Mouse (Mus musculus): ENCODE measurements around the gene Slc25a11. TPM values are rescaled to one million over a fixed set of nuclear protein-coding genes. Genes with fewer than 3 reads are reported as not detected.

Slc25a11 gene
- polyA plus RNA-seq, 1 experiment from 2014 or later = 153 TPM

GRCm38 (mm10) chr11:70645461-70646258 lies 1.6 kb downstream of the Slc25a11 start:
- Histone ChIP-seq H3K27me3 (no peaks in the 10 kb centered on the region), H3K4me2 (peak overlapping the region; percentile 100), H3K4me1 (replicated peaks) (peaks cover 37% of the 10 kb centered on the region), H3K9ac (peak overlapping the region; percentile 90), H3K27ac (replicated peaks) (peak overlapping the region; percentile 91; the same call in 1 of the 2 replicates), H3K36me3 (peaks cover 53% of the 10 kb centered on the region), H3K9me3 (no peaks in the 10 kb centered on the region), H3K4me3 (peak overlapping the region; percentile 87)
- ATAC-seq (ENCODE audit: low read depth) = no peak
- WGBS = 94% methylated on average over 12 of the region's 12 CpGs

GRCm38 (mm10) chr11:70644564-70645103 lies 2.6 kb downstream of the Slc25a11 start:
- Histone ChIP-seq H3K27me3 (no peaks in the 10 kb centered on the region), H3K36me3 (peaks cover 43% of the 10 kb centered on the region)
- ATAC-seq (ENCODE audit: low read depth) = no peak

GRCm38 (mm10) chr11:70643051-70643450 lies 4.2 kb downstream of the Slc25a11 start:
- Histone ChIP-seq H3K36me3 (peaks cover 34% of the 10 kb centered on the region), H3K4me3 (no peak overlapping the region), H3K9ac (no peak overlapping the region), H3K9me3 (no peaks in the 10 kb centered on the region), H3K27ac (replicated peaks) (no peak overlapping the region), H3K4me1 (replicated peaks) (peaks cover 21% of the 10 kb centered on the region), H3K27me3 (no peaks in the 10 kb centered on the region), H3K4me2 (no peak overlapping the region)
- ATAC-seq (ENCODE audit: low read depth) = no peak
- 90% methylated on average over 6 of the region's 6 CpGs for WGBS

More at GRCm38 (mm10) chr11:70644564-70645103, 2.6 kb downstream of the Slc25a11 start:
- H3K27ac ChIP-seq (replicated peaks) = no peak overlapping the region
- 0 out of 2 replicates have a peak overlapping the region, but pooled peaks have one; percentile 13 for H3K9ac ChIP-seq
- H3K4me1 ChIP-seq (replicated peaks) = peaks cover 34% of the 10 kb centered on the region
- 98% methylated on average over 8 of the region's 8 CpGs for WGBS
- H3K4me2 ChIP-seq = no peak overlapping the region
- H3K4me3 ChIP-seq = no peak overlapping the region
- no peaks in the 10 kb centered on the region for H3K9me3 ChIP-seq

DNA sequence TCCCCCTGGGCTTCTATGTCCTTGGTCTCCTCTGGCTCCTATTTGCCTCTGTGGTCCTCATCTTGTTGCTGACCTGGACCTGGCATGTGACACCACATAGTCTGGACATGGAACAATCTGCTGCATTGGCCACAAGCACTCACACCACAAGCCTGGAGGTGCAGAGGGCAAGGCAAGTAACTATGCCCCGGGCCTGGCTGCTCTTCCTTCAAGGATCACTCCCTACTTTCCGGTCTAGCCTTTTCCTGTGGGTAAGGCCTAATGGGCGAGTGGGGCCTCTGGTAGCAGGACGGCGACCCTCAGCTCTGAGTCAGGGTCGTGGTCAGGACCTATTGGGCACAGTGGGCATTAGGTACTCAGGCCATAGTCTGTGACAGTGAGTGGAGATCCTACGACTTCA lies 6.0 kb downstream of the Slc25a11 start:
- Histone ChIP-seq H3K4me2 (no peak overlapping the region), H3K27me3 (no peaks in the 10 kb centered on the region), H3K4me1 (replicated peaks) (peaks cover 13% of the 10 kb centered on the region), H3K27ac (replicated peaks) (no peak overlapping the region), H3K9ac (no peak overlapping the region), H3K36me3 (peaks cover 34% of the 10 kb centered on the region), H3K4me3 (no peak overlapping the region), H3K9me3 (no peaks in the 10 kb centered on the region)
- 85% methylated on average over 7 of the region's 7 CpGs for WGBS
- ATAC-seq (ENCODE audit: low read depth) = no peak

- WGBS = 89% methylated on average over 8 of the region's 8 CpGs
- Histone ChIP-seq H3K36me3 (peaks cover 26% of the 10 kb centered on the region), H3K27ac (replicated peaks) (no peak overlapping the region), H3K4me3 (no peak overlapping the region), H3K9me3 (no peaks in the 10 kb centered on the region), H3K27me3 (no peaks in the 10 kb centered on the region), H3K9ac (no peak overlapping the region), H3K4me2 (no peak overlapping the region), H3K4me1 (replicated peaks) (peaks cover under 1% of the 10 kb centered on the region; the same call in 1 of the 2 replicates)
- ATAC-seq (ENCODE audit: low read depth) = no peak
Observed at GRCm38 (mm10) chr11:70639976-70640375, 7.3 kb downstream of the Slc25a11 start.

- H3K9me3 ChIP-seq = no peaks in the 10 kb centered on the region
- no peak within 1 kb of the TSS for H3K9ac ChIP-seq
- H3K27me3 ChIP-seq = no peaks in the 10 kb centered on the region
- H3K27ac ChIP-seq (replicated peaks) = no peak within 1 kb of the TSS
- H3K36me3 ChIP-seq = peaks cover 14% of the 10 kb centered on the region
- no peak for ATAC-seq (ENCODE audit: low read depth)
- H3K4me2 ChIP-seq = no peak within 1 kb of the TSS
- no peak within 1 kb of the TSS for H3K4me3 ChIP-seq
- no peaks in the 10 kb centered on the region for H3K4me1 ChIP-seq (replicated peaks)
- 59% methylated on average over 5 of the region's 5 CpGs for WGBS
Observed at GRCm38 (mm10) chr11:70638714-70639278, 8.5 kb downstream of the Slc25a11 start, which contains the start of gene Gp1ba. Gp1ba (plus strand) TSS chr11:70639122.

- Histone ChIP-seq H3K4me3 (no peak overlapping the region), H3K9me3 (no peaks in the 10 kb centered on the region), H3K4me2 (no peak overlapping the region), H3K27me3 (no peaks in the 10 kb centered on the region), H3K36me3 (peaks cover 9% of the 10 kb centered on the region; the same call in 1 of the 2 replicates), H3K4me1 (replicated peaks) (no peaks in the 10 kb centered on the region), H3K9ac (no peak overlapping the region), H3K27ac (replicated peaks) (no peak overlapping the region)
- 91% methylated on average over 1 of the region's 1 CpGs for WGBS
- ATAC-seq (ENCODE audit: low read depth) = no peak
Observed at GRCm38 (mm10) chr11:70638293-70638692, 9.0 kb downstream of the Slc25a11 start.

GRCm38 (mm10) chr11:70637764-70638163 lies 9.5 kb downstream of the Slc25a11 start:
- no peak for ATAC-seq (ENCODE audit: low read depth)
- H3K4me3 ChIP-seq = no peak overlapping the region
- no peaks in the 10 kb centered on the region for H3K4me1 ChIP-seq (replicated peaks)
- peaks cover 4% of the 10 kb centered on the region; the same call in 1 of the 2 replicates for H3K36me3 ChIP-seq
- no peak overlapping the region for H3K4me2 ChIP-seq
- no peak overlapping the region for H3K27ac ChIP-seq (replicated peaks)
- no peaks in the 10 kb centered on the region for H3K9me3 ChIP-seq
- H3K9ac ChIP-seq = no peak overlapping the region
- 95% methylated on average over 1 of the region's 1 CpGs for WGBS
- H3K27me3 ChIP-seq = no peaks in the 10 kb centered on the region

GRCm38 (mm10) chr11:70635601-70636000 lies 11.7 kb downstream of the Slc25a11 start:
- no peaks in the 10 kb centered on the region for H3K9me3 ChIP-seq
- no peak overlapping the region for H3K4me2 ChIP-seq
- no peak overlapping the region for H3K9ac ChIP-seq
- H3K4me3 ChIP-seq = no peak overlapping the region
- WGBS = 81% methylated on average over 4 of the region's 4 CpGs
- no peak overlapping the region for H3K27ac ChIP-seq (replicated peaks)
- H3K27me3 ChIP-seq = no peaks in the 10 kb centered on the region
- ATAC-seq (ENCODE audit: low read depth) = no peak
- H3K36me3 ChIP-seq = no peaks in the 10 kb centered on the region
- no peaks in the 10 kb centered on the region for H3K4me1 ChIP-seq (replicated peaks)

DNA sequence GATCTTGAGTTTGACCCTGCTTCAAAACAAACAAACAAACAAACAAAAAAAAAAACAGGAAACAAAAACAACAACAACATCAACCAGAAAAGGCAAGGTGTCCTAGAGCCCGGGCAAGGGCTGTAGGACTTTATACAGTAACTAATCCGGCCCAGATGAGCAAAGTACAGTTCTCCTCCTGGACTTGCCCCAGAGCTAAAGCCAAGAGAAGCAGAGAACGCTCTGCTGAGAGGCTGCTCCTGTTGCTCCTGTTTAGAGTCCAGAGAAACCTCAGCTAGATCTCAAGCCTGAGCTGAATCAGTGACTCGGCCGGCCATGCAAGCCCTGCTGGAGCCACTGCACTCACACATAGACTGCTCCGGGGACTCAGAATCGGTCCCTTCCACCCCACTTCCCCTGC lies 17.1 kb downstream of the Slc25a11 start:
- H3K27me3 ChIP-seq = no peaks in the 10 kb centered on the region
- no peak overlapping the region for H3K4me2 ChIP-seq
- H3K27ac ChIP-seq (replicated peaks) = no peak overlapping the region
- H3K9me3 ChIP-seq = no peaks in the 10 kb centered on the region
- ATAC-seq (ENCODE audit: low read depth) = no peak
- H3K9ac ChIP-seq = no peak overlapping the region
- no peaks in the 10 kb centered on the region for H3K36me3 ChIP-seq
- no peak overlapping the region for H3K4me3 ChIP-seq
- WGBS = 71% methylated on average over 7 of the region's 7 CpGs
- H3K4me1 ChIP-seq (replicated peaks) = no peaks in the 10 kb centered on the region

GRCm38 (mm10) chr11:70629557-70629956 lies 17.7 kb downstream of the Slc25a11 start:
- Histone ChIP-seq H3K36me3 (no peaks in the 10 kb centered on the region), H3K9me3 (no peaks in the 10 kb centered on the region), H3K4me3 (no peak overlapping the region), H3K4me2 (no peak overlapping the region), H3K27ac (replicated peaks) (no peak overlapping the region), H3K9ac (no peak overlapping the region), H3K27me3 (no peaks in the 10 kb centered on the region), H3K4me1 (replicated peaks) (no peaks in the 10 kb centered on the region)
- ATAC-seq (ENCODE audit: low read depth) = no peak
- 59% methylated on average over 5 of the region's 5 CpGs for whole genome bisulfite sequencing

DNA sequence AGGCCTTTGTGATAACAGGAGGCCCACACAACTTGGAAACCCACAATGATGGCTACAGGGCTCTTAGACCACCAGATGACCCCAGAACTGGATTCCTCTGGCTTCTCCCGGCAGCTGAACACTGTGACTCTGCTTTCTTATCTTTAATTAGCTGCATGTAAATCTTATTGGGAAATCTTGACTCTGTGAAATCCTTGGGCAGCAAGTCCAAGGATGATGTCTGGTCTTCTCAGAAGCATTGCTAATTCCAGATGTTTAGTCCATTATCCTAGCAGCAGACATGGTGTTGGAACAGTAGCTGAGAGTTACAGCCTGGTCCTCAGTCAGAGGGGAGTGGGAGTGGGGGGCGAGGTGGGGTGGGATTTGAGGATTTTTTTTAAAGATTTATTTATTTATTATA lies 18.8 kb downstream of the Slc25a11 start:
- no peak overlapping the region for H3K9ac ChIP-seq
- H3K27me3 ChIP-seq = no peaks in the 10 kb centered on the region
- no peak overlapping the region for H3K4me3 ChIP-seq
- H3K36me3 ChIP-seq = no peaks in the 10 kb centered on the region
- no peaks in the 10 kb centered on the region for H3K4me1 ChIP-seq (replicated peaks)
- 82% methylated on average over 2 of the region's 2 CpGs for WGBS
- H3K4me2 ChIP-seq = no peak overlapping the region
- no peaks in the 10 kb centered on the region for H3K9me3 ChIP-seq
- ATAC-seq (ENCODE audit: low read depth) = no peak
- no peak overlapping the region for H3K27ac ChIP-seq (replicated peaks)
